Mouse (Mus musculus): ENCODE measurements around the gene Ppp2r3a. TPM values are rescaled to one million over a fixed set of nuclear protein-coding genes. Genes with fewer than 3 reads are reported as not detected.

Gene Ppp2r3a
- polyA plus RNA-seq, 1 experiment from 2014 or later, result 3.1 TPM

DNA sequence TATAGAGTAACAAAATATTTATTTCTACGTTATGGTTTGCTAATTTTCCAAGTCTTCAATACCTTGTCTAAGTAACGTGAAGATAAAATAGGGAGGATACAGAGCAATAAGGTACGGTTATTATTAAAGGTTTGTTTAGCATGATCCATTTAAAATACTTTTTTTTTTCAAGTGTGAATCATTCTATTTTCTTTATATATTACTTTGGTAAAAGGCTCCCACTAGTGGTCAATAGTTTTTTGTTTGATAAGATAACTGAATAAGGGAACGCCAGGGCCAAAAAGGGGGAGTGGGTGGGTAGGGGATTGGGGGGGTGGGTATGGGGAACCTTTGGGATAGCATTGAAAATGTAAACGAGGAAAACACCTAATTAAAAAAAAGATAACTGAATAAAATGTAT lies 98.7 kb downstream of the Ppp2r3a start:
- Histone ChIP-seq H3K79me2 (ENCODE audit: inconsistent target) (no peaks in the 10 kb centered on the region), H3K36me3 (ENCODE audit: inconsistent target) (no peaks in the 10 kb centered on the region), H3K4me3 (ENCODE audit: inconsistent target) (no peak overlapping the region), H3K27ac (no peak overlapping the region)
- 77% methylated on average over 5 of the region's 5 CpGs for WGBS (ENCODE audit: missing documents)

GRCm38 (mm10) chr9:101143635-101144034 lies 108.0 kb downstream of the Ppp2r3a start:
- Histone ChIP-seq H3K4me3 (ENCODE audit: inconsistent target) (no peak overlapping the region), H3K36me3 (ENCODE audit: inconsistent target) (no peaks in the 10 kb centered on the region), H3K79me2 (ENCODE audit: inconsistent target) (no peaks in the 10 kb centered on the region), H3K27ac (no peak overlapping the region)
- WGBS (ENCODE audit: missing documents), result 90% methylated on average over 4 of the region's 4 CpGs

DNA sequence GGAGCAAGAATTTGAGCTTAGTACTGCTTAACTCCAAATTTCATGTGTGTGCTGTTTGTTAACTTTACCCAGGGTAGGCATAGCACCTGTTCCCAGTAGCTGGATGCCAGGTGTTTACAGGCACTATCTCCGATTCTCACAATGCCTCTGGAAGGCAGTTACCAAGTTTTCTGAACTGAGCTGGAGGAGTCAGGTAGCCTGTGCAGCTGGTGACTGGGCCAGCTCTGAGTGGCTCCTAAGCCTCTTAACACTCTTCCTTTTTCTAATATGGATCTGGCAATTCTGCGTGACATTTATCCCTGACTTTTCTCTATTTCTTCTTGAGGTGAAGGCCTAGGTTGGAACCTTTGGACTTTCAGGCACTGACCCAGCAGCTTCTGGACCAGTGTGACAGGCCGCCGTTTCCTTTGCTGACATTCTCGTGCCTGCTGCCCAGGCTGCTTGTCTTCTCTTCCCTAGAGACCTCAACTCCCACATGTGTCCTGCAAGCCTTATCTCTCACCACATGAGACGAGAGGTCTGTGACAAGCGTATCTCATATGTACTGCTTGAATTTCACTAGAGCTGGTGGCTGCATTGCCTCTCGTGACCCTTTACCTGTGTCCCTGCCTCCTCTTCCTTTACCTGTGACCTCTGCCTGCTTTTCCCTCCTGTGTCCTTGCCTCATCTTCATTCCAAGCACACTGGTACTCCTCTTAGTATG lies 137.3 kb downstream of the Ppp2r3a start:
- H3K79me2 ChIP-seq (ENCODE audit: inconsistent target), result no peaks in the 10 kb centered on the region
- no peaks in the 10 kb centered on the region for H3K36me3 ChIP-seq (ENCODE audit: inconsistent target)
- H3K4me3 ChIP-seq (ENCODE audit: inconsistent target), result no peak overlapping the region
- 94% methylated on average over 8 of the region's 8 CpGs for WGBS (ENCODE audit: missing documents)
- H3K27ac ChIP-seq, result no peak overlapping the region

GRCm38 (mm10) chr9:101113317-101113716 lies 138.3 kb downstream of the Ppp2r3a start:
- Histone ChIP-seq H3K36me3 (ENCODE audit: inconsistent target) (no peaks in the 10 kb centered on the region), H3K27ac (no peak overlapping the region), H3K79me2 (ENCODE audit: inconsistent target) (no peaks in the 10 kb centered on the region), H3K4me3 (ENCODE audit: inconsistent target) (no peak overlapping the region)
- 100% methylated on average over 4 of the region's 4 CpGs for WGBS (ENCODE audit: missing documents)

DNA sequence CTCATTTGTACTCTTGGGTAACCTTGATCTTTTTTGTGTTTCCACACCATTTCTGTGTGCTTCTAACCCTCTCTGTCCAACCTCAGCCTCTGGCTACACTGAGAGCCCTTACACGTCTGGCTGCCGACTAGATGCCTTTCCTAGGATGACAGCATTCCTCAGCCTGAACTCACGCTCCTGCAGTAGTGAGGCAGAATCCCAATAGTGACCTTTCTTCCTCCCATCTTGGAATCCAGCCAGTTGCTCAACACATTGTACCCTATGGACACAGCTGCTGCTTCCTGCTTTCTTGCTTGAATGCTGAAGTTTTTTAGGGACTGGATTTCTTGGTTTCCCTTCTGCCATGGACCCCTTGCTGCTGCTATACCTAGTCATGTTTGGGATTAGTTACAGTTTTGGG lies 141.6 kb downstream of the Ppp2r3a start:
- no peak overlapping the region for H3K27ac ChIP-seq
- H3K79me2 ChIP-seq (ENCODE audit: inconsistent target), result peaks cover 3% of the 10 kb centered on the region; the same call in 1 of the 2 replicates
- 90% methylated on average over 3 of the region's 3 CpGs for WGBS (ENCODE audit: missing documents)
- H3K36me3 ChIP-seq (ENCODE audit: inconsistent target), result peaks cover 6% of the 10 kb centered on the region; the same call in 1 of the 2 replicates
- no peak overlapping the region for H3K4me3 ChIP-seq (ENCODE audit: inconsistent target)

- 94% methylated on average over 3 of the region's 3 CpGs for WGBS (ENCODE audit: missing documents)
- Histone ChIP-seq H3K27ac (no peak overlapping the region), H3K79me2 (ENCODE audit: inconsistent target) (peaks cover 29% of the 10 kb centered on the region), H3K36me3 (ENCODE audit: inconsistent target) (peaks cover 10% of the 10 kb centered on the region; the same call in 1 of the 2 replicates), H3K4me3 (ENCODE audit: inconsistent target) (no peak overlapping the region)
Observed at GRCm38 (mm10) chr9:101107386-101107785, 144.2 kb downstream of the Ppp2r3a start.

DNA sequence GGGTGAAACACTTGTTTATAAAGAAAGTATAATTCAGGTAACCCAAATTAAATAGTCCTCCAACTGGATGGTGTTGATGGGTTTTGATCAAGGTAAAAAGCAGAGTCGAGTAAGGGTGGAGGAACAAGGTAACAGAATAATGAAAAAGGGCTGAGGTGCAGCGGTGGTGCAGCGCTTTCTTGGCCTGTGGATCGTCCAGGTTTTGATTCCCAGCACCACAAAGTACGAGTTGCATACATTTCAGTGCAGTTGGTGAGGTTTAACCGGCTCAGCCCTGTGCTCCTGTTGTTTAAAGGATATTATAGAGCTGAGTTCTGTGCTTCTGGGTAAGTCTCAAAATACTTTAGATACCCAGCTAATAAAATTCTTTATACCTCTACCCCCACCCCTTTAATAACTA lies 145.9 kb downstream of the Ppp2r3a start:
- WGBS (ENCODE audit: missing documents), result 90% methylated on average over 5 of the region's 6 CpGs
- Histone ChIP-seq H3K4me3 (ENCODE audit: inconsistent target) (no peak overlapping the region), H3K79me2 (ENCODE audit: inconsistent target) (peaks cover 46% of the 10 kb centered on the region), H3K36me3 (ENCODE audit: inconsistent target) (peaks cover 14% of the 10 kb centered on the region; the same call in 1 of the 2 replicates), H3K27ac (no peak overlapping the region)

GRCm38 (mm10) chr9:101104931-101105330 lies 146.7 kb downstream of the Ppp2r3a start:
- WGBS (ENCODE audit: missing documents), result 86% methylated on average over 10 of the region's 11 CpGs
- Histone ChIP-seq H3K27ac (no peak overlapping the region), H3K4me3 (ENCODE audit: inconsistent target) (no peak overlapping the region), H3K36me3 (ENCODE audit: inconsistent target) (peaks cover 17% of the 10 kb centered on the region; the same call in 1 of the 2 replicates), H3K79me2 (ENCODE audit: inconsistent target) (peaks cover 54% of the 10 kb centered on the region)

GRCm38 (mm10) chr9:101102288-101102687 lies 149.3 kb downstream of the Ppp2r3a start:
- 100% methylated on average over 3 of the region's 3 CpGs for WGBS (ENCODE audit: missing documents)
- Histone ChIP-seq H3K36me3 (ENCODE audit: inconsistent target) (peaks cover 17% of the 10 kb centered on the region; the same call in 1 of the 2 replicates), H3K79me2 (ENCODE audit: inconsistent target) (peaks cover 80% of the 10 kb centered on the region)

DNA sequence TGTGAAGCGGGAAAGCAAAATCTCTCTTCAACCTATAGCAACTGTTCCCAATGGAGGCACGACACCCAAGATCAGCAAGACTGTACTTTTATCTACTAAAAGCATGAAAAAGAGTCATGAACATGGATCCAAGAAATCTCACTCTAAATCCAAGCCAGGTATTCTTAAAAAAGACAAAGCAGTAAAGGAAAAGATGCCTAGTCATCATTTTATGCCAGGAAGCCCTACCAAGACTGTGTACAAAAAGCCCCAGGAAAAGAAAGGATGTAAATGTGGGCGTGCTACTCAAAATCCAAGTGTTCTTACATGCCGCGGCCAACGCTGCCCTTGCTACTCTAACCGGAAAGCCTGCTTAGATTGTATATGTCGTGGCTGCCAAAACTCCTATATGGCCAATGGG lies 150.0 kb downstream of the Ppp2r3a start:
- WGBS (ENCODE audit: missing documents), result 97% methylated on average over 8 of the region's 8 CpGs
- H3K36me3 ChIP-seq (ENCODE audit: inconsistent target), result peaks cover 17% of the 10 kb centered on the region; the same call in 1 of the 2 replicates

More at GRCm38 (mm10) chr9:101102288-101102687, 149.3 kb downstream of the Ppp2r3a start:
- Histone ChIP-seq H3K4me3 (ENCODE audit: inconsistent target) (no peak overlapping the region), H3K27ac (no peak overlapping the region)

GRCm38 (mm10) chr9:101100163-101100562 lies 151.4 kb downstream of the Ppp2r3a start:
- WGBS (ENCODE audit: missing documents), result 33% methylated on average over 3 of the region's 3 CpGs
- Histone ChIP-seq H3K27ac (no peak overlapping the region), H3K36me3 (ENCODE audit: inconsistent target) (peaks cover 12% of the 10 kb centered on the region; the same call in 1 of the 2 replicates)

More for the DNA sequence above, 150.0 kb downstream of the Ppp2r3a start:
- Histone ChIP-seq H3K4me3 (ENCODE audit: inconsistent target) (no peak overlapping the region), H3K79me2 (ENCODE audit: inconsistent target) (peaks cover 88% of the 10 kb centered on the region), H3K27ac (no peak overlapping the region)

GRCm38 (mm10) chr9:101099445-101099844 lies 152.2 kb downstream of the Ppp2r3a start:
- H3K27ac ChIP-seq, result no peak overlapping the region
- H3K4me3 ChIP-seq (ENCODE audit: inconsistent target), result no peak overlapping the region
- H3K79me2 ChIP-seq (ENCODE audit: inconsistent target), result peaks cover 100% of the 10 kb centered on the region
- peaks cover 7% of the 10 kb centered on the region; the same call in 1 of the 2 replicates for H3K36me3 ChIP-seq (ENCODE audit: inconsistent target)
- WGBS (ENCODE audit: missing documents), result 33% methylated on average over 6 of the region's 6 CpGs

More at GRCm38 (mm10) chr9:101100163-101100562, 151.4 kb downstream of the Ppp2r3a start:
- Histone ChIP-seq H3K79me2 (ENCODE audit: inconsistent target) (peaks cover 100% of the 10 kb centered on the region), H3K4me3 (ENCODE audit: inconsistent target) (no peak overlapping the region)

- 91% methylated on average over 1 of the region's 1 CpGs for WGBS (ENCODE audit: missing documents)
- Histone ChIP-seq H3K27ac (no peak overlapping the region), H3K36me3 (ENCODE audit: inconsistent target) (peaks cover 7% of the 10 kb centered on the region; the same call in 1 of the 2 replicates), H3K79me2 (ENCODE audit: inconsistent target) (peaks cover 100% of the 10 kb centered on the region), H3K4me3 (ENCODE audit: inconsistent target) (no peak overlapping the region)
Observed at GRCm38 (mm10) chr9:101097542-101097941, 154.1 kb downstream of the Ppp2r3a start.

- 98% methylated on average over 3 of the region's 3 CpGs for WGBS (ENCODE audit: missing documents)
- peaks cover 7% of the 10 kb centered on the region; the same call in 1 of the 2 replicates for H3K36me3 ChIP-seq (ENCODE audit: inconsistent target)
- H3K79me2 ChIP-seq (ENCODE audit: inconsistent target), result peaks cover 97% of the 10 kb centered on the region
- H3K27ac ChIP-seq, result no peak overlapping the region
- H3K4me3 ChIP-seq (ENCODE audit: inconsistent target), result no peak overlapping the region
Observed at GRCm38 (mm10) chr9:101096461-101096860, 155.1 kb downstream of the Ppp2r3a start.

DNA sequence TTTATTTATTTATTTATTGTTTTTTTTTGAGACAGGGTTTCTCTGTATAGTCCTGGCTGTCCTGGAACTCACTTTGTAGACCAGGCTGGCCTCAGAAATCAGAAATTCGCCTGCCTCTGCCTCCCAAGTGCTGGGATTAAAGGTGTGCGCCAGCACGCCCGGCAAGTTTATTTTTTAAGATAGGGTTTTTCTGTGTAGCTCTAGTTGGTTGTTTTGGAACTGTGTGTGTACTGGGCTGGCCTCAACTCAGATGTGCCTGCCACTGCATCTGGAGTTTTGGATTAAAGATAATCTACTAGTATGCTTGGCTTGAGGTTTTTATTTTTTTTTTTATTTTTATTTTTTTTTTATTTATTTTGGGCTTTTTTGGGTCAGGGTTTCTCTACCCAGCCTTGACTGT lies 156.2 kb downstream of the Ppp2r3a start:
- 100% methylated on average over 4 of the region's 4 CpGs for WGBS (ENCODE audit: missing documents)
- Histone ChIP-seq H3K4me3 (ENCODE audit: inconsistent target) (no peak overlapping the region), H3K36me3 (ENCODE audit: inconsistent target) (peaks cover under 1% of the 10 kb centered on the region; the same call in 1 of the 2 replicates), H3K27ac (no peak overlapping the region), H3K79me2 (ENCODE audit: inconsistent target) (peaks cover 87% of the 10 kb centered on the region)

Data from macrophage (primary cell).